Mouse (Mus musculus) lung, adult 18-20 months (tissue): ENCODE measurements at regions not wholly inside any gene's neighbourhood (a gene's known extent, or its start where the extent isn't known, plus 50 kb on each side); places are given as distances from the start of the nearest gene placed in this dataset.
A peak's percentile ranks its signal among the peaks of the same experiment; 100 is the strongest.

ENCODE experiments used
- DNase-seq, 2 experiments: peaks; one replicate each; pipeline ENCODE4 v3.0.0; 2022; ENCODE audit warnings: mixed read lengths in 2 of 2

GRCm38 (mm10) chr3:149625066-149625465 lies 634.7 kb upstream of the Adgrl2 start:
- no peak for DNase-seq

GRCm38 (mm10) chr3:149623851-149624532 lies 633.6 kb upstream of the Adgrl2 start:
- DNase-seq = no peak

- no peak for DNase-seq
Observed at GRCm38 (mm10) chr3:149603865-149604264, 613.5 kb upstream of the Adgrl2 start.

- DNase-seq = no peak
Observed at GRCm38 (mm10) chr3:149601276-149601675, 610.9 kb upstream of the Adgrl2 start.

- DNase-seq = peak in 1 of 2 experiments; percentile 11
Observed at GRCm38 (mm10) chr3:149594470-149594869, 604.1 kb upstream of the Adgrl2 start.

GRCm38 (mm10) chr3:149585769-149586168 lies 595.4 kb upstream of the Adgrl2 start:
- no peak for DNase-seq

GRCm38 (mm10) chr3:149581141-149581540 lies 590.8 kb upstream of the Adgrl2 start:
- no peak for DNase-seq

- no peak for DNase-seq
Observed at GRCm38 (mm10) chr3:149575678-149576077, 585.3 kb upstream of the Adgrl2 start.

GRCm38 (mm10) chr3:149566853-149567252 lies 576.5 kb upstream of the Adgrl2 start:
- DNase-seq = no peak

- no peak for DNase-seq
Observed at GRCm38 (mm10) chr3:149550231-149550951, 560.0 kb upstream of the Adgrl2 start.

GRCm38 (mm10) chr3:149547045-149547444 lies 556.7 kb upstream of the Adgrl2 start:
- DNase-seq = no peak

- DNase-seq = peak in 1 of 2 experiments; percentile 5
Observed at GRCm38 (mm10) chr3:149546256-149546655, 555.9 kb upstream of the Adgrl2 start.

- DNase-seq = no peak
Observed at GRCm38 (mm10) chr3:149534183-149534582, 543.8 kb upstream of the Adgrl2 start.

GRCm38 (mm10) chr3:149530026-149530607 lies 539.8 kb upstream of the Adgrl2 start:
- no peak for DNase-seq

- DNase-seq = no peak
Observed at GRCm38 (mm10) chr3:149526509-149526908, 536.2 kb upstream of the Adgrl2 start.

GRCm38 (mm10) chr3:149519575-149519929 lies 529.2 kb upstream of the Adgrl2 start:
- no peak for DNase-seq

- DNase-seq = no peak
Observed at GRCm38 (mm10) chr3:149518928-149519574, 528.7 kb upstream of the Adgrl2 start.

GRCm38 (mm10) chr3:149517537-149517936 lies 527.2 kb upstream of the Adgrl2 start:
- DNase-seq = no peak

GRCm38 (mm10) chr3:149509178-149509577 lies 518.8 kb upstream of the Adgrl2 start:
- no peak for DNase-seq

GRCm38 (mm10) chr3:149508671-149509070 lies 518.3 kb upstream of the Adgrl2 start:
- no peak for DNase-seq

GRCm38 (mm10) chr3:149505692-149506091 lies 515.3 kb upstream of the Adgrl2 start:
- no peak for DNase-seq

- no peak for DNase-seq
Observed at GRCm38 (mm10) chr3:149503992-149504391, 513.6 kb upstream of the Adgrl2 start.

GRCm38 (mm10) chr3:149500130-149500529 lies 509.8 kb upstream of the Adgrl2 start:
- no peak for DNase-seq

GRCm38 (mm10) chr3:149498765-149499164 lies 508.4 kb upstream of the Adgrl2 start:
- no peak for DNase-seq
